7 mouse cellular contexts compared by ENCODE assay signal in genomic region chr7:111182319-111182718, GRCm38 (mm10).
DNase-seq lines count a peak whose midpoint lies in the region; ATAC-seq and TF ChIP-seq lines count a peak whose summit lies in the region.

No protein-coding gene starts in this region.

- no peaks in the 10 kb centered on the region for H3K27me3 ChIP-seq in CH12.LX (replicated peaks)
- no peaks in the 10 kb centered on the region for H3K27me3 ChIP-seq in kidney, embryonic 14.5 days (ENCODE audit: control insufficient read depth, insufficient read depth, low read length)
- H3K27me3 ChIP-seq in liver, embryonic 14.5 days (ENCODE audit: control insufficient read depth, insufficient read depth, low read length) = no peaks in the 10 kb centered on the region; the same call in 1 of the 2 replicates
- no peaks in the 10 kb centered on the region for H3K27me3 ChIP-seq in neural tube, embryonic 15.5 days (replicated peaks)

- WGBS in kidney, embryonic 14.5 days = 60% methylated on average over 3 of the region's 3 CpGs
- 46% methylated on average over 3 of the region's 3 CpGs for WGBS in liver, embryonic 14.5 days (ENCODE audit: insufficient replicate concordance)
- WGBS in neural tube, embryonic 15.5 days = 78% methylated on average over 3 of the region's 3 CpGs

- H3K4me1 ChIP-seq in CH12.LX (ENCODE audit: control insufficient read depth in 1 of 2, insufficient read depth in 2 of 2) = peaks cover 5 to 13% of the 10 kb centered on the region in 2 experiments; a peak in 3 of 4 replicates
- peaks cover 8% of the 10 kb centered on the region; the same call in 1 of the 2 replicates for H3K4me1 ChIP-seq in kidney, embryonic 14.5 days (ENCODE audit: control insufficient read depth, insufficient read depth, low read length)
- H3K4me1 ChIP-seq in liver, embryonic 14.5 days (replicated peaks; ENCODE audit: control insufficient read depth in 2 of 2, insufficient read depth in 2 of 2, low read length in 1 of 2) = peaks cover 37 to 38% of the 10 kb centered on the region in 2 experiments
- H3K4me1 ChIP-seq in neural tube, embryonic 15.5 days = peaks cover 8% of the 10 kb centered on the region; the same call in 1 of the 2 replicates

- no peak overlapping the region for H3K27ac ChIP-seq in CH12.LX (ENCODE audit: insufficient read depth, low read depth)
- H3K27ac ChIP-seq in kidney, embryonic 14.5 days (ENCODE audit: low read depth, low read length) = no peak overlapping the region
- H3K27ac ChIP-seq in liver, embryonic 14.5 days = no peak overlapping the region
- H3K27ac ChIP-seq in neural tube, embryonic 15.5 days (replicated peaks) = no peak overlapping the region

- no peak for TF ChIP-seq EP300 in CH12.LX (IDR thresholded peaks at IDR 0.05; ENCODE audit: low read length)
- TF ChIP-seq EP300 in liver, embryonic 14.5 days (IDR thresholded peaks at IDR 0.05; ENCODE audit: low read depth) = no peak

- peak; percentile 42 to 86 for TF ChIP-seq CTCF in CH12.LX (conservative IDR thresholded peaks at IDR 0.05 in 1 of 2, IDR thresholded peaks at IDR 0.05 in 1 of 2; ENCODE audit: low read depth in 2 of 2, low read length in 2 of 2)
- peak; percentile 74 for TF ChIP-seq CTCF in liver, embryonic 14.5 days (IDR thresholded peaks at IDR 0.05; ENCODE audit: low read depth)

- no peak overlapping the region for H3K4me3 ChIP-seq in CH12.LX (replicated peaks in 1 of 3; ENCODE audit: low read depth in 2 of 3, low read length in 2 of 3, poor library complexity in 1 of 3)
- no peak overlapping the region for H3K4me3 ChIP-seq in kidney, embryonic 14.5 days (ENCODE audit: low read length)
- H3K4me3 ChIP-seq in liver, embryonic 14.5 days (ENCODE audit: insufficient read depth in 1 of 2, low read depth in 2 of 2, low read length in 2 of 2) = no peak overlapping the region
- H3K4me3 ChIP-seq in neural tube, embryonic 15.5 days (replicated peaks) = no peak overlapping the region

- no peak for TF ChIP-seq POLR2A in CH12.LX (IDR thresholded peaks at IDR 0.05; ENCODE audit: low read depth, low read length)

- H3K79me2 ChIP-seq in CH12.LX (replicated peaks; ENCODE audit: control insufficient read depth, extremely low read depth, insufficient read depth, poor library complexity, severe bottlenecking) = no peaks in the 10 kb centered on the region

- no peak overlapping the region for H3K9ac ChIP-seq in CH12.LX (ENCODE audit: insufficient read depth, low read depth)
- H3K9ac ChIP-seq in kidney, embryonic 14.5 days (ENCODE audit: low read depth, low read length) = no peak overlapping the region
- H3K9ac ChIP-seq in liver, embryonic 14.5 days (replicated peaks) = no peak overlapping the region
- no peak overlapping the region for H3K9ac ChIP-seq in neural tube, embryonic 15.5 days (replicated peaks)

- in situ Hi-C loops in CH12.LX (cut with MboI; ENCODE audit: low pct_ligation_motif_present, low pct_unique_long_range_greater_than_20kb, low sequenced_read_pairs) = loop anchor here (25.0 kb wide), 1 partner anchor 780 kb away; no protein-coding TSS in a partner anchor

- no peak overlapping the region for H3K4me2 ChIP-seq in CH12.LX (ENCODE audit: insufficient read depth, low read depth, poor library complexity, severe bottlenecking)
- H3K4me2 ChIP-seq in kidney, embryonic 14.5 days (replicated peaks; ENCODE audit: low read depth, low read length) = no peak overlapping the region
- H3K4me2 ChIP-seq in liver, embryonic 14.5 days (ENCODE audit: low read depth) = no peak overlapping the region
- H3K4me2 ChIP-seq in neural tube, embryonic 15.5 days = no peak overlapping the region

- DNase-seq in 416B (ENCODE audit: low read depth) = peak; percentile 62
- DNase-seq in CH12.LX (ENCODE audit: extremely low read depth) = peak; percentile 54
- DNase-seq in cerebellum, adult 9-10 months = peak; percentile 49
- peak in 2 of 3 experiments; percentile 34 to 58 for DNase-seq in liver, embryonic 14.5 days (ENCODE audit: low read depth in 3 of 3, low spot score in 3 of 3)

- peak; percentile 87 for ATAC-seq in frontal cortex, adult (ENCODE audit: low TSS enrichment)
- ATAC-seq in kidney, embryonic 14.5 days (ENCODE audit: low FRiP score, low TSS enrichment) = peak; percentile 72; the same call in 1 of the 2 replicates
- ATAC-seq in liver, embryonic 14.5 days (ENCODE audit: insufficient read depth) = no peak
- peak; percentile 59; the same call in 1 of the 2 replicates for ATAC-seq in neural tube, embryonic 15.5 days (ENCODE audit: low FRiP score)

- no peaks in the 10 kb centered on the region for H3K9me3 ChIP-seq in CH12.LX (replicated peaks; ENCODE audit: low read length)
- no peaks in the 10 kb centered on the region for H3K9me3 ChIP-seq in kidney, embryonic 14.5 days (ENCODE audit: control insufficient read depth, low read length)
- H3K9me3 ChIP-seq in liver, embryonic 14.5 days (ENCODE audit: control insufficient read depth, low read length) = no peaks in the 10 kb centered on the region
- H3K9me3 ChIP-seq in neural tube, embryonic 15.5 days (replicated peaks) = no peaks in the 10 kb centered on the region

- dilution Hi-C loops in CH12.LX (cut with MboI; ENCODE audit: extremely low pct_ligation_motif_present, extremely low pct_unique_long_range_greater_than_20kb, low sequenced_read_pairs) = no loop called here

- H3K36me3 ChIP-seq in CH12.LX (replicated peaks in 1 of 2; ENCODE audit: control insufficient read depth in 1 of 2, insufficient read depth in 1 of 2, low read length in 1 of 2) = no peaks in the 10 kb centered on the region
- H3K36me3 ChIP-seq in kidney, embryonic 14.5 days (ENCODE audit: control insufficient read depth, insufficient read depth, low read length) = no peaks in the 10 kb centered on the region
- no peaks in the 10 kb centered on the region for H3K36me3 ChIP-seq in liver, embryonic 14.5 days (replicated peaks; ENCODE audit: control insufficient read depth, insufficient read depth, low read depth)
- H3K36me3 ChIP-seq in neural tube, embryonic 15.5 days = no peaks in the 10 kb centered on the region

- peak; percentile 90 for TF ChIP-seq RAD21 in CH12.LX (IDR thresholded peaks at IDR 0.05; ENCODE audit: low read depth, low read length)

TF ChIP-seq in CH12.LX, 34 proteins besides CTCF, POLR2A, EP300 and RAD21:
- TF ChIP-seq E2F4 (IDR thresholded peaks at IDR 0.05; ENCODE audit: insufficient replicate concordance, low read depth, low read length) = no peak
- peak; percentile 75 for TF ChIP-seq SMC3 (IDR thresholded peaks at IDR 0.05; ENCODE audit: low read depth, low read length)
